Mouse (Mus musculus): ENCODE measurements at regions not wholly inside any gene's neighbourhood (a gene's known extent, or its start where the extent isn't known, plus 50 kb on each side); places are given as distances from the start of the nearest gene placed in this dataset.

- no peak for DNase-seq (ENCODE audit: low spot score in 2 of 2)
These were observed 359.2 kb upstream of the Gcfc2 start for GRCm38 (mm10) chr6:81564295-81564694.

- DNase-seq (ENCODE audit: low spot score in 2 of 2): no peak
These were observed 336.9 kb upstream of the Gcfc2 start for GRCm38 (mm10) chr6:81586441-81587117.

- no peak for DNase-seq (ENCODE audit: low spot score in 2 of 2)
These were observed 333.7 kb upstream of the Gcfc2 start for GRCm38 (mm10) chr6:81589727-81590126.

GRCm38 (mm10) chr6:81595926-81596325 is 327.5 kb upstream of the Gcfc2 start:
- DNase-seq (ENCODE audit: low spot score in 2 of 2): no peak

GRCm38 (mm10) chr6:81608637-81609036 is 314.8 kb upstream of the Gcfc2 start:
- no peak for DNase-seq (ENCODE audit: low spot score in 2 of 2)

- no peak for DNase-seq (ENCODE audit: low spot score in 2 of 2)
These were observed 311.5 kb upstream of the Gcfc2 start for GRCm38 (mm10) chr6:81611980-81612379.

GRCm38 (mm10) chr6:81618018-81618417 is 305.5 kb upstream of the Gcfc2 start:
- no peak for DNase-seq (ENCODE audit: low spot score in 2 of 2)

- DNase-seq (ENCODE audit: low spot score in 2 of 2): no peak
These were observed 302.4 kb upstream of the Gcfc2 start for GRCm38 (mm10) chr6:81621028-81621427.

GRCm38 (mm10) chr6:81622714-81623113 is 300.8 kb upstream of the Gcfc2 start:
- DNase-seq (ENCODE audit: low spot score in 2 of 2): no peak

GRCm38 (mm10) chr6:81625016-81625415 is 298.5 kb upstream of the Gcfc2 start:
- no peak for DNase-seq (ENCODE audit: low spot score in 2 of 2)

GRCm38 (mm10) chr6:81633586-81633985 is 289.9 kb upstream of the Gcfc2 start:
- DNase-seq (ENCODE audit: low spot score in 2 of 2): no peak

- no peak for DNase-seq (ENCODE audit: low spot score in 2 of 2)
These were observed 275.7 kb upstream of the Gcfc2 start for GRCm38 (mm10) chr6:81647615-81648375.

GRCm38 (mm10) chr6:81651856-81652255 is 271.6 kb upstream of the Gcfc2 start:
- DNase-seq (ENCODE audit: low spot score in 2 of 2): no peak

GRCm38 (mm10) chr6:81655205-81655604 is 268.3 kb upstream of the Gcfc2 start:
- DNase-seq (ENCODE audit: low spot score in 2 of 2): no peak

- DNase-seq (ENCODE audit: low spot score in 2 of 2): no peak
These were observed 262.7 kb upstream of the Gcfc2 start for GRCm38 (mm10) chr6:81660478-81661395.

GRCm38 (mm10) chr6:81668944-81669343 is 254.5 kb upstream of the Gcfc2 start:
- DNase-seq (ENCODE audit: low spot score in 2 of 2): no peak

GRCm38 (mm10) chr6:81673316-81673715 is 250.2 kb upstream of the Gcfc2 start:
- DNase-seq (ENCODE audit: low spot score in 2 of 2): no peak

- no peak for DNase-seq (ENCODE audit: low spot score in 2 of 2)
These were observed 226.2 kb upstream of the Gcfc2 start for GRCm38 (mm10) chr6:81697284-81697683.

- DNase-seq (ENCODE audit: low spot score in 2 of 2): no peak
These were observed 225.3 kb upstream of the Gcfc2 start for GRCm38 (mm10) chr6:81698173-81698572.

GRCm38 (mm10) chr6:81714867-81715266 is 208.6 kb upstream of the Gcfc2 start:
- no peak for DNase-seq (ENCODE audit: low spot score in 2 of 2)

GRCm38 (mm10) chr6:81716371-81716770 is 207.1 kb upstream of the Gcfc2 start:
- no peak for DNase-seq (ENCODE audit: low spot score in 2 of 2)

Data from gastrocnemius, postnatal 4 days (tissue).